Mouse (Mus musculus) limb, embryonic 12.5 days (tissue): Measurements from ENCODE around the gene Fam186b. TPM values are rescaled to one million over a fixed set of nuclear protein-coding genes. Genes with fewer than 3 reads are reported as not detected.

Experiments
- ATAC-seq: fragments of 200-750 bp; cut with Nextera tagmentation; 2 replicates; pipeline ENCODE4 v1.8.0; 2017; ENCODE audit warnings: low read depth, moderate TSS enrichment; ENCODE audit not compliant: insufficient number of reproducible peaks, insufficient read depth, low FRiP score, low TSS enrichment
- H3K27ac ChIP-seq: fragments of 300-500 bp; sonication (generic); 2 replicates; pipeline ENCODE4 v1.5.1; 2016; ENCODE audit warnings: mild to moderate bottlenecking, moderate library complexity
- H3K27me3 ChIP-seq: fragments of 300-500 bp; sonication (generic); 2 replicates; pipeline ENCODE4 v1.6.1; 2016; ENCODE audit warnings: mild to moderate bottlenecking, moderate library complexity
- H3K36me3 ChIP-seq: fragments of 300-500 bp; sonication (generic); 2 replicates; pipeline ENCODE4 v1.6.1; 2016; ENCODE audit warnings: mild to moderate bottlenecking, moderate library complexity
- H3K4me1 ChIP-seq: fragments of 300-500 bp; sonication (generic); replicated peaks from 2 replicates; pipeline ENCODE4 v1.6.1; 2016
- H3K4me2 ChIP-seq: fragments of 300-500 bp; sonication (generic); 2 replicates; pipeline ENCODE4 v1.6.1; 2016; ENCODE audit warnings: mild to moderate bottlenecking, moderate library complexity
- H3K4me3 ChIP-seq: fragments of 300-500 bp; sonication (generic); replicated peaks from 2 replicates; pipeline ENCODE4 v1.5.1; 2016; ENCODE audit warnings: mild to moderate bottlenecking
- H3K9ac ChIP-seq: fragments of 300-500 bp; sonication (generic); replicated peaks from 2 replicates; pipeline ENCODE4 v1.6.1; 2016; ENCODE audit warnings: mild to moderate bottlenecking, moderate library complexity
- H3K9me3 ChIP-seq: fragments of 300-500 bp; sonication (generic); 2 replicates; pipeline ENCODE4 v1.6.1; 2016; ENCODE audit warnings: mild to moderate bottlenecking, moderate library complexity
- WGBS: fragments of 180-500 bp; shearing (Covaris S2); methylation state at CpG from one replicate; pipeline ENCODE4 v1.1.7; 2016; 5-methylcytosine and 5-hydroxymethylcytosine counted together
- polyA plus RNA-seq: library from polyadenylated mRNA; unstranded; fragments of >200 nt; fragmentation: Nextera tagmentation; extraction: Ambion mirVana; gene quantifications from 2 replicates; pipeline ENCODE4 v1.2.1, GENCODE M21; 2016

The Fam186b gene
- polyA plus RNA-seq, 1 experiment from 2014 or later = not detected

DNA sequence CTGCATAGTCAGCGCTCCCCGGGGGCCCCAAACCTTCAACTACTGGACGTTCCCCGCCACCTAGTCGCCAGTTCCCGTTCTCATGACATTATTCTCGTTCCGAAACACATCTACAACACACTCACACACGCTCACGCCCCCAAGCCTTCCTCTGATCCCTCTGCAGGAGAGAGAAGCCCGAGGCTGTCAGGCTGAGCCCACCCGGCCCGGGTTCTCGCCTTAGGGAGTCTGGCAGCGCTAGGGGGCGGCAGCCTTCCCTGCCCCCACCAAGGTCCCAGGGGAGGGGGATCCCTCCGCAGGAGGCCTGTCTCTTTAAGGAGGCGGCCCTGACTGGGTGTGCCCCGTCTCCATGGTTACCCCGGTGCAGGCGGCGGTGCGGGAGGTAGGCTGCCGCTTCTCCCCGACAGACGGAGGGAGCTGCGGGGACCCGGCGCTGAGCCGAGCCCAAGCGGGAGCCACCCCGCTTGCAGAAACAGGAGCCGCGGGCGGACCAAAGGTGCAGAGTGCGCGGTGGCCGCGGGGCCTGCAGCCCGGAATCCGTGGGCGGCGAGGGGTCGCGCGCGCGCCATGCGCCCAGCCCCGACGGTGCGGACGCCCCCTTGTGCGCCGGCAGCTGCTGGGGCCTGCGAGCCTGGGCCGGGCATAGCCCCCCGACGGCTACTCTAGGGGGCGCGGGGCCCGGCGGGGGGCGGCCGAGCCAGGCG is 71.3 kb downstream of the Fam186b start, which contains the start of gene Kcnh3:
TSS of gene Kcnh3 (plus strand) at position 654 of the 704 bp plus-strand sequence.
- Histone ChIP-seq H3K4me1 (peaks cover 59% of the 10 kb centered on the region), H3K4me2 (peak within 1 kb of the TSS; percentile 76), H3K36me3 (no peaks in the 10 kb centered on the region), H3K27ac (no peak within 1 kb of the TSS), H3K9me3 (no peaks in the 10 kb centered on the region), H3K9ac (peak within 1 kb of the TSS; percentile 31; the same call in 1 of the 2 replicates), H3K27me3 (peaks cover 94% of the 10 kb centered on the region), H3K4me3 (peak within 1 kb of the TSS; percentile 43)
- WGBS = 2% methylated on average over 65 of the region's 66 CpGs
- no peak for ATAC-seq

DNA sequence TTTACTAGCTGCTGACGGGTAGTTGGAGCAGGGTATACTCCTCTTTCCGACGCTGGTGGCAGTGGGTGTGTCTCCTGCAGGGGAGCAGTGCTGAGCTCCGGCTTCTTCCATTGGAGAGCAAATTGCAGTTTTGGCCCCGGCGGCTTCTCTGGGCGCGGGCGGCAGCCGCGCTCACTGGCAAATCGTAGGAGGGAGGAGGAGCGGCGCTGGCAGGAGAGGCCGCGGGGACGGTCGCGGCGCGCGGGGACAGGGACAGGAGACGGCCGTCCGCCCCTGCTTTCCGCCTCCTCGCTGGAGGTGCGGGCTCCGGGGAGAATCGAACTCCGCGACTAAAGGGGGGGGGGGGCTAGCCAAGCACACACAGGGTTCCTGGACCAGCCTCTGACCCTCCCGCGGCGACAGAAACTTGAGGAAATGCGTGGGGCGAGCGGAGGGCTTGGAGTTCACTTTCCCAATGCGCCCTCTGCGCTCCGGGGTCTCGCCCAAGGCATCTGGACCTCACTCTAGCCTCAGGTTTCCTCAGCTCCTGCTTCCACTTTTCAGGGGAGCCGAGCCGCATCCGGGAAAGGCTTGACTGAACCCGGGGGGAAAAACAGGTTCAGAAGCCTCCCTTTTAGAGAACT is 72.0 kb downstream of the Fam186b start:
- Histone ChIP-seq H3K9ac (peak overlapping the region; percentile 31; the same call in 1 of the 2 replicates), H3K27ac (no peak overlapping the region), H3K4me3 (peak overlapping the region; percentile 43), H3K27me3 (peaks cover 90% of the 10 kb centered on the region), H3K4me1 (peaks cover 62% of the 10 kb centered on the region), H3K4me2 (peak overlapping the region; percentile 76), H3K9me3 (no peaks in the 10 kb centered on the region), H3K36me3 (no peaks in the 10 kb centered on the region)
- no peak for ATAC-seq
- WGBS = under 1% methylated on average over 34 of the region's 46 CpGs

DNA sequence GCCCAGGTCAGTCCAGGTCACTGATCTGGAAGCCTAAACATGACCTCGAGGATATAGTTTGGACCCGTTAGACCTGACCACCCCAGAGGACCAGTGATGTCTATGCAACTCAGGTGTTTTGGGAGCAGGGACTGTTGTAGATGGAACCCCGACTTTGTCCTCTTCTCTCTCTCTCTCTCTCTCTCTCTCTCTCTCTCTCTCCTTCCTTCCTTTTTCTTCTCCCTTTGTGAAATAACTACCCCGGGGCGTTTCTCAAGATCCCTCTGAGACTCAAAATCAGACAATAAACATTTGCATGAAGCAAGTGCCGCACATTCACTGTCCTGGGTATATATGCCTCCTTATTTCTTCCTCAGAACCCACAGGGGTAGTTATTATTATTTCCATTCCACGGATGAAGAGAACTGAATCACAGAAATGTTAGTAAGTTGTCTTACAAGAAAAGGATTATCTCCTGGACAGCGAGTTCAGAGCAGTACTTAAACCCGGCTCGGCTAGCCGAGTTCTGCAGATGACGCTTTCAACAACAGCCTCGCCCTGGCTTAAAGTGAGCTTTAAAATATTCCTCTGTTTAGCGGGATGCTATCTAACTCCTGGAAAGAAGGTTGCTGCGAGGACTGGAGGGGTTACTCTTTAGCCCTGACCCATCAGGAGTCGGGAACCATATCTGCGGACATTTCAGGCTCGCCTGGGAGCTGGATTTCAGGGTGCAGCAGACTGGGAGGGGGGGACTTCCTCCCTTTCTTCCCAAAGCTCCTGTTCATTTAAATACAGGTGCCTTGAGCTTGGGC is 72.7 kb downstream of the Fam186b start:
- WGBS = 7% methylated on average over 18 of the region's 18 CpGs
- Histone ChIP-seq H3K4me2 (peak overlapping the region; percentile 76), H3K9ac (0 out of 2 replicates have a peak overlapping the region, but pooled peaks have one; percentile 31), H3K27me3 (peaks cover 83% of the 10 kb centered on the region), H3K4me1 (peaks cover 62% of the 10 kb centered on the region), H3K4me3 (peak overlapping the region; percentile 43), H3K36me3 (no peaks in the 10 kb centered on the region), H3K9me3 (no peaks in the 10 kb centered on the region), H3K27ac (no peak overlapping the region)
- ATAC-seq = no peak

DNA sequence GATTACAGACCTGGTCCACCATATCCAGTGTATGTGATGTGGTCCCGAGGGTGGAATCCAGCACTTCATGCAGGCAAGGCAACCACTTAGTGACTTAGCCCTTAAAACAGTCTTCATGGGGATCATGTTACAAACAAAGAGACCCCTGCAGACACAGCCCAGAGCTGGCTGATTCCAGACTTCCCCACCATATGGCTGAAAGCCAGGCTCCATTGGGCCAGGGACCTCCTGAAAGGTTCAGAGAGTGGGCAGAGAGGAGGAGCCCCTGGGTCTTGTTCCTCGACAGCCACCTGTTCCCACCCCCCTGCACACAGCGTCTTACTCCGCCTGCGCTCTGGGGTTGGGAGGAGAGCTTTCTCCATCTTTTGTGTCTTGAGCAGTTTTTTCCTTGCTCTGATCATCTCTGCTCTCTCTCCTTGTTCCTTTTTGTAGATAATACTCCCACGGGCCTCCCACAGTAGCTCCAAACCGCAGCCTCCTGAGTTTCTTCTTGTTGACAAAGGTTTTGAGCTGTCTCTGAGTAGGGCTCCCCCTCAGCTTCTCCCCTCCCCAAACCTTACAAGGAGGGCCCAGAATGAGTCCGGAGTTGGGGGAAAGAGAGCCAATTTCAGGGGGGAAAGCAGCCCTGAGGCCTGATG is 74.3 kb downstream of the Fam186b start:
- Histone ChIP-seq H3K4me1 (peaks cover 62% of the 10 kb centered on the region), H3K9me3 (no peaks in the 10 kb centered on the region), H3K9ac (no peak overlapping the region), H3K27me3 (peaks cover 68% of the 10 kb centered on the region), H3K4me3 (0 out of 2 replicates have a peak overlapping the region, but pooled peaks have one; percentile 1), H3K36me3 (no peaks in the 10 kb centered on the region), H3K27ac (no peak overlapping the region), H3K4me2 (no peak overlapping the region)
- 9% methylated on average over 8 of the region's 8 CpGs for WGBS
- ATAC-seq = peak; percentile 85

Other genes with a start within 250 kb of the Fam186b start
- gene Prph, start 240.7 kb downstream of the Fam186b start, polyA plus RNA-seq = 0.19 and 5.1 TPM in 2 replicates
- 39.5 and 47.1 TPM in 2 replicates for gene Troap, start 221.3 kb downstream of the Fam186b start, polyA plus RNA-seq
- gene C1ql4, start 208.1 kb downstream of the Fam186b start, polyA plus RNA-seq = 0.19 TPM in 1 of 2 replicates, not detected in the other
- gene Dnajc22, start 202.7 kb downstream of the Fam186b start, polyA plus RNA-seq = 1.2 and 1.7 TPM in 2 replicates
- 78.7 and 79.2 TPM in 2 replicates for gene Spats2, start 170.0 kb downstream of the Fam186b start, polyA plus RNA-seq
- gene Kcnh3, start 71.0 kb downstream of the Fam186b start, polyA plus RNA-seq = 0.13 and 0.24 TPM in 2 replicates
- gene Mcrs1, start 43.9 kb downstream of the Fam186b start, polyA plus RNA-seq = 154 and 158 TPM in 2 replicates
- gene Prpf40b, start 801 bp downstream of the Fam186b start, polyA plus RNA-seq = 74.6 TPM in 2 replicates
- gene Fmnl3, start 74.6 kb upstream of the Fam186b start, polyA plus RNA-seq = 33.6 and 40.6 TPM in 2 replicates
- gene Tmbim6, start 97.0 kb upstream of the Fam186b start, polyA plus RNA-seq = 240 and 252 TPM in 2 replicates
- gene Nckap5l, start 161.9 kb upstream of the Fam186b start, polyA plus RNA-seq = 13.6 and 14.6 TPM in 2 replicates
- 18.6 and 20.2 TPM in 2 replicates for gene Bcdin3d, start 178.8 kb upstream of the Fam186b start, polyA plus RNA-seq
- 0.20 and 0.24 TPM in 2 replicates for gene Faim2, start 232.3 kb upstream of the Fam186b start, polyA plus RNA-seq